ENCODE assay signal across 17 mouse cellular contexts in the genomic region with DNA sequence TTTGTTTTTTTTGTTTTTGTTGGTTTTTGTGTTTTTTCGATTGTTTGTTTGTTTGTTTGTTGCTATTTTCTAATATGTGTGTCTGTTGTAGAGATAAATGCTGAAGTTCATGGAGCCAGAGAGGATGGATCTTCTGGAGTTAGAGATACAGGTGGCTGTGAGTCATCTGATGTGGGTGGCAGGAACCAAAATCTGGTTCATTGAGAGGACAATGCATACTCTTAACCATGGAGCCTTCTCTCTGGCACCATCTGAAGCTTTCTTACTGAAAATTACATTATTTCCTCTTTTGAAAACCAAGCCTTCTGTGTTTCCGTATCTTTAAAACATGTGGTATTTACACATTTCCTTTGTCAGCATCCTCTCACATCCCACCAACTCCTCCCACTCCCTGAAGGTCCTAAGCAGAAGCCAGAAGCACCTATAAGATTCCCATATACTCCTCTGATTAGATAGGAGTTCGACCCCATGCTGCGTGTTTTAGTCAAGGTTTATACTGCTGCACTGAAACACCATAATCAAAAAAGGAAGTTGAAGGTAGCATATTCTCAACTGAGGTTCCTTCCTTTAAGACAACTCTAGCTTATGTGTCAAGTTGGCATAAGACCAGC. TPM values are rescaled to one million over a fixed set of nuclear protein-coding genes. Genes with fewer than 3 reads are reported as not detected.
A peak's percentile ranks its signal among the peaks of the same experiment; 100 is the strongest.
DNase-seq lines count a peak whose midpoint lies in the region; ATAC-seq lines count a peak whose summit lies in the region.
"Had no signal": no experiment of that assay in that cellular context is flagged by ENCODE, and none has a peak within 500 bp of the region (broad histone marks: within the 10 kb centered on the region; RNA-seq: fewer than 3 reads in every experiment).

No protein-coding gene starts in this region.

- DNase-seq in frontal cortex, postnatal 25 days (ENCODE audit: low spot score in 2 of 2): no peak
- peak; percentile 53 for DNase-seq in 416B (ENCODE audit: low read depth)
- peak; percentile 36 for DNase-seq in naive thymus-derived CD4-positive, alpha-beta T cell, adult 2 months (ENCODE audit: low read depth)
- no peak for DNase-seq in adrenal gland, postnatal 14 days
- no peak for DNase-seq in layer of hippocampus, adult 8-10 months (ENCODE audit: low spot score in 2 of 2)
- no peak for DNase-seq in urinary bladder, postnatal 10 days (ENCODE audit: low spot score)
- DNase-seq: cerebellum, adult 18-20 months; heart, adult 2 months; kidney, adult 11 months; kidney, postnatal 10 days; lung, adult 18-20 months; lung, postnatal 36 days; thymus, postnatal 36 days had no signal

- peak; percentile 93 for ATAC-seq in frontal cortex, adult (ENCODE audit: low TSS enrichment)
- peak; percentile 60 for ATAC-seq in common myeloid progenitor, adult 5-6 weeks (replicated peaks; ENCODE audit: low read depth, poor library complexity, severe bottlenecking)
- ATAC-seq: forebrain, embryonic 16.5 days; hindbrain, embryonic 16.5 days had no signal

RNA-seq across cellular contexts. Expression of gene Sorl1, which starts 14.3 kb away (rescaled TPM):
- total RNA-seq in common myeloid progenitor, adult 5-6 weeks (2017): 10.0 and 13.5 TPM in 2 replicates
- total RNA-seq in adrenal gland, postnatal 14 days (2021): 16.8 and 17.8 TPM in 2 replicates
- total RNA-seq in layer of hippocampus, adult 8-10 months (2022): 100 to 1,000 TPM; 171 to 189 (median 179) TPM

Comparison
In these comparisons a context has a peak if more than half of its experiments do, and no peak if none do; other contexts are left out.
1. DNase-seq: peak in 416B (single experiment) and naive thymus-derived CD4-positive, alpha-beta T cell, adult 2 months (single experiment); none in frontal cortex, postnatal 25 days (0 of 2), adrenal gland, postnatal 14 days (single experiment), layer of hippocampus, adult 8-10 months (0 of 2) and urinary bladder, postnatal 10 days (single experiment).